20 mouse cellular contexts compared by ENCODE assay signal in the genomic region with DNA sequence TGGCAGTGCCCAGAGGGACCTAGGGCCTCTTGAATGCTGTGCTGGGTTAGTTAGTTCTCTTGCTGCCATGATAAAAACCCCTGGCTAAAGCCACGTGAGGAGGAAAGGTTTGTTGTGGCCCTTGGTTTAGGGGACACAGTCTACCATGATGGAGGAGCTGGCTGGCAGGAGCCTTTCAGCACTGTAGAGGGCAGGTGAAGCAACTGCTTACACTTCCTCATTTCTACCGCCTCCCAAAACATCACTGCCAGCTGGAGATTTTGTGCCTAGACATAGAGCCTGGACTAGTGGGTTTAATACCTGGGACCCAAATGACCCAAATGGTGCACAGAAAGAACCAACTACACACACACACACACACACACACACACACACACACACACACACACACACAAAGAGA. TPM values are rescaled to one million over a fixed set of nuclear protein-coding genes. Genes with fewer than 3 reads are reported as not detected.
"Had no signal": no experiment of that assay in that cellular context is flagged by ENCODE, and none has a peak within 500 bp of the region (broad histone marks: within the 10 kb centered on the region; RNA-seq: fewer than 3 reads in every experiment).

No protein-coding gene starts in this region.

- H3K4me2 ChIP-seq: lung, embryonic 14.5 days; midbrain, embryonic 12.5 days; midbrain, embryonic 15.5 days; neural tube, embryonic 12.5 days; neural tube, embryonic 15.5 days had no signal

- DNase-seq: kidney, adult 2 months; kidney, postnatal 25 days; left cerebral cortex, postnatal 4 days; liver, postnatal 0 days; lung, embryonic 14.5 days; lung, postnatal 36 days; right cerebral cortex, adult 18-20 months; right cerebral cortex, postnatal 14 days; spleen, adult 18-20 months; thymus, adult 18-20 months; thymus, postnatal 36 days had no signal

- H3K4me3 ChIP-seq: midbrain, embryonic 12.5 days; midbrain, embryonic 15.5 days; neural tube, embryonic 12.5 days; neural tube, embryonic 15.5 days had no signal

- H3K9ac ChIP-seq: liver, embryonic 14.5 days; liver, postnatal 0 days; lung, embryonic 14.5 days; midbrain, embryonic 12.5 days; midbrain, embryonic 15.5 days; neural tube, embryonic 12.5 days; neural tube, embryonic 15.5 days had no signal

- H3K27me3 ChIP-seq: midbrain, embryonic 12.5 days; midbrain, embryonic 15.5 days; neural tube, embryonic 12.5 days; neural tube, embryonic 15.5 days had no signal

- H3K4me1 ChIP-seq: midbrain, embryonic 12.5 days; midbrain, embryonic 15.5 days; neural tube, embryonic 12.5 days; neural tube, embryonic 15.5 days had no signal

- ATAC-seq: intestine, postnatal 0 days; liver, postnatal 0 days; lung, postnatal 0 days; midbrain, embryonic 15.5 days had no signal

- H3K9me3 ChIP-seq: midbrain, embryonic 12.5 days; midbrain, embryonic 15.5 days; neural tube, embryonic 12.5 days; neural tube, embryonic 15.5 days had no signal

- H3K27ac ChIP-seq: kidney, postnatal 0 days; liver, embryonic 14.5 days; midbrain, embryonic 12.5 days; midbrain, embryonic 15.5 days; neural tube, embryonic 12.5 days; neural tube, embryonic 15.5 days had no signal

RNA-seq across cellular contexts. Expression of gene Cilp2, which starts 26.2 kb away (rescaled TPM):
- total RNA-seq: liver, adult 2 months had no signal

RNA-seq across cellular contexts. Expression of gene Tssk6, which starts 40.7 kb away (rescaled TPM):
- total RNA-seq: left cerebral cortex, postnatal 4 days; liver, adult 2 months had no signal
